Mouse (Mus musculus) right cerebral cortex, adult 2 months (tissue): ENCODE data around the gene AW822073.
"Not testable (repeated sequence)": the region's sequence is repeated elsewhere in the genome, so short reads cannot be mapped to it uniquely, and the experiment has no call there.

Experiments
- DNase-seq, 2 experiments: peaks; one replicate each; pipeline ENCODE4 v3.0.0; 2021 to 2022; ENCODE audit warnings: low spot score in 2 of 2

The AW822073 gene

GRCm38 (mm10) chr10:58224827-58225785 is at the start of gene AW822073:
Gene AW822073, minus strand, starts transcription at chr10:58224930.
- not testable (repeated sequence) for DNase-seq

- DNase-seq: no peak
These were observed 33.7 kb upstream of the AW822073 start for GRCm38 (mm10) chr10:58258466-58258865.

GRCm38 (mm10) chr10:58255954-58256353 is 31.2 kb upstream of the AW822073 start:
- DNase-seq: no peak

GRCm38 (mm10) chr10:58255213-58255892 is 30.6 kb upstream of the AW822073 start, which contains the start of gene Gcc2:
Gene Gcc2, plus strand, starts transcription at chr10:58255497.
- DNase-seq: peak; percentile 92

GRCm38 (mm10) chr10:58254635-58255175 is 30.0 kb upstream of the AW822073 start:
- no peak for DNase-seq

GRCm38 (mm10) chr10:58249535-58249934 is 24.8 kb upstream of the AW822073 start:
- no peak for DNase-seq

GRCm38 (mm10) chr10:58238984-58239740 is 14.4 kb upstream of the AW822073 start:
- DNase-seq: not testable (repeated sequence)

- DNase-seq: no peak
These were observed 11.9 kb upstream of the AW822073 start, which contains the start of gene Gm4981 for GRCm38 (mm10) chr10:58236613-58237012. Gene Gm4981, minus strand, starts transcription at chr10:58236701.

- not testable (repeated sequence) for DNase-seq
These were observed 10.3 kb upstream of the AW822073 start for GRCm38 (mm10) chr10:58234985-58235384.

GRCm38 (mm10) chr10:58233740-58234121 is 9.0 kb upstream of the AW822073 start:
- DNase-seq: not testable (repeated sequence)

- DNase-seq: not testable (repeated sequence)
These were observed 8.5 kb upstream of the AW822073 start for GRCm38 (mm10) chr10:58233054-58233739.

- DNase-seq: not testable (repeated sequence)
These were observed 7.9 kb upstream of the AW822073 start, which contains the start of gene Duxf3 for GRCm38 (mm10) chr10:58232641-58232969. Gene Duxf3, minus strand, starts transcription at chr10:58232675.

GRCm38 (mm10) chr10:58231779-58232640 is 7.3 kb upstream of the AW822073 start:
- peak in 1 of 2 experiments; percentile 64 for DNase-seq

GRCm38 (mm10) chr10:58231088-58231487 is 6.4 kb upstream of the AW822073 start:
- not testable (repeated sequence) for DNase-seq

GRCm38 (mm10) chr10:58230021-58230420 is 5.3 kb upstream of the AW822073 start:
- DNase-seq: not testable (repeated sequence)

- not testable (repeated sequence) for DNase-seq
These were observed 3.1 kb upstream of the AW822073 start for GRCm38 (mm10) chr10:58227798-58228197.

GRCm38 (mm10) chr10:58226357-58226756 is 1.6 kb upstream of the AW822073 start:
- not testable (repeated sequence) for DNase-seq

GRCm38 (mm10) chr10:58223972-58224805 is 541 bp downstream of the AW822073 start:
- peak in 1 of 2 experiments; percentile 25 for DNase-seq

- not testable (repeated sequence) for DNase-seq
These were observed 1.6 kb downstream of the AW822073 start for GRCm38 (mm10) chr10:58223161-58223560.
